Mouse (Mus musculus) kidney, adult 18-20 months (tissue): Measurements from ENCODE around the gene Stag3.

Source experiments
- DNase-seq: peaks from one replicate; pipeline ENCODE4 v3.0.0; 2021

The Stag3 gene

DNA sequence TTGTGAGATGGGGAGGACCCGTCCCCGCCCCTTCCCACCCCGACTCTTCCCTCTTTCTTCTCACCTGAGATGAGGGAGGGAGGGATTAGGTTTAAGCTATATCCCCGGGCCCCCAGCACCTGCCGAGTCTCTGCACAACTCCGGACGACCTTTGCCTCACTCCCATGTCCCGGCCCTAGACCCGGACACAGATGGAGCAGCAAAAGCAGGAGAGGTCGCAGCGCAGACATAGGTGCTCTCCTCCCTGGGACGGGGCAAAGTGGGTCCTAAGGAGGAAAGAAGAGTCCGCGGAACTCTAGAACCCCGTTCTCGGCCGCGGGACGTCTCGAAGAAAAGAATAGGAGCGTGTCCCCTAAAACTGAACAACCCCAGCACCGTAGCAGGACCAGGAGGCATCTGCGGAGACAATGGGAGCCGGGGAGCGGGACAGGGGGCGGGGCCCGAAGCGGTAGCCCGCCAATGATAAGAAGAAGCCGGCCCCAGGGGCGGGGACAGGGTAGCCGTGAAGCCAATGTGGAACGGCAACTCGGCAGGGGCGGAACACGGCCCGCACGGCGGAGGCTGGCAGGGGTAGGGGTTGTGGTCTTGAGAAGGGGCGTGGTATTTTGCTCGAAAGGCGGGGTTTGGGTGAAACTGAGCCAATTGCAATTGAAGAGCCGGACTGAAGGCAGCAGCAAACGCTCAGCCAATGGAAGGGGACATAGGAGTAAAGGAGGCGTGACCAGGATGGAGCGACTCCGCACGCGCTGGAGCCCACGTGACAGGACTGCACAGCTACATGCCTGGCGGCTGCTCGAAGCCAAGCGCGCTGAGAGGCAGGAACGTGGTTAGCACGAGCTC is at the start of gene Stag3, which contains the start of the genes Gm43720 and Gpc2:
TSS of gene Stag3 (plus strand) at position 656 of the 840 bp plus-strand sequence.
TSS of gene Gm43720 (minus strand) at position 374 of the 840 bp plus-strand sequence.
TSS of gene Gpc2 (minus strand) at position 421 of the 840 bp plus-strand sequence.
- peak; percentile 71 for DNase-seq

GRCm38 (mm10) chr5:138233778-138234177 is 46.3 kb upstream of the Stag3 start:
- no peak for DNase-seq

GRCm38 (mm10) chr5:138234224-138234623 is 45.8 kb upstream of the Stag3 start:
- DNase-seq = no peak

- no peak for DNase-seq
Observed at GRCm38 (mm10) chr5:138241511-138241910, 38.5 kb upstream of the Stag3 start.

- no peak for DNase-seq
Observed at GRCm38 (mm10) chr5:138251144-138251543, 28.9 kb upstream of the Stag3 start.

GRCm38 (mm10) chr5:138253061-138253460 is 27.0 kb upstream of the Stag3 start:
- DNase-seq = no peak

DNA sequence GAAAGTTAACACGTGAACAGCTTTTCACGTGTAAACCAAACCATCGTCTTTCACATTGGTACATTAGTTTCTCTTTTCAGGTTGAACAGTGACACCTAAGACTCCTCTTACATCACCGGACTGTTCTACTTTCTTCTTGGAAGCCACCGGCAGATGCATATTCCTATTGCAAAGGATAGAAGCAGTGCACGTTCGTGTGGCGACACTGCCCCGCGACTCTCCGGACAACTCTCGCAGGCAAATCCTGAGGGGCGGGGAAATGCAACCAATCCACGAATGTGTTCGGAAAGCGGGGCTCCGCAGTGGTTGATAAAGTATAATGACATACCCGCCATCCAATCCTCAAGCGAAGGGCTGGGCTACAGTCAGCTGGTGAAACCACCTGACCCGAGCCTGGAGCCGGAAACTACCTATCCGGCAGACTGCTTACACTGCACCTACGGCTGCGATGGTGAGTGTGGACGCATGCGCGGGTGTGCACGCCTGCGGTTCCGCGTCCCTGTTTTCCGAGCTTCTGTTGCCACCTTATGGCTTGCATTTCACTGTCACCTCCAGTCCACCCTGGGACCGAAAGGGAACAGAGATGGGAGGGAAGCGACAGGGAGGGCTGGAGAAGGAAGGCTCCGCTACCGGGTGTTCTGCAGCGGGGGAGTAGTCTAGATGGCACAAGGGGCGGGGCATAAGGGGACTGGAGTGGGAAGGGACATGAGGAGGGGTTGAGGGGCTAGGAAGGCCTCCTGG is 24.5 kb upstream of the Stag3 start, which contains the start of gene Lamtor4:
TSS of gene Lamtor4 (plus strand) at position 130 of the 741 bp plus-strand sequence.
- peak; percentile 92 for DNase-seq

- DNase-seq = no peak
Observed at GRCm38 (mm10) chr5:138256094-138256467, 24.0 kb upstream of the Stag3 start.

DNA sequence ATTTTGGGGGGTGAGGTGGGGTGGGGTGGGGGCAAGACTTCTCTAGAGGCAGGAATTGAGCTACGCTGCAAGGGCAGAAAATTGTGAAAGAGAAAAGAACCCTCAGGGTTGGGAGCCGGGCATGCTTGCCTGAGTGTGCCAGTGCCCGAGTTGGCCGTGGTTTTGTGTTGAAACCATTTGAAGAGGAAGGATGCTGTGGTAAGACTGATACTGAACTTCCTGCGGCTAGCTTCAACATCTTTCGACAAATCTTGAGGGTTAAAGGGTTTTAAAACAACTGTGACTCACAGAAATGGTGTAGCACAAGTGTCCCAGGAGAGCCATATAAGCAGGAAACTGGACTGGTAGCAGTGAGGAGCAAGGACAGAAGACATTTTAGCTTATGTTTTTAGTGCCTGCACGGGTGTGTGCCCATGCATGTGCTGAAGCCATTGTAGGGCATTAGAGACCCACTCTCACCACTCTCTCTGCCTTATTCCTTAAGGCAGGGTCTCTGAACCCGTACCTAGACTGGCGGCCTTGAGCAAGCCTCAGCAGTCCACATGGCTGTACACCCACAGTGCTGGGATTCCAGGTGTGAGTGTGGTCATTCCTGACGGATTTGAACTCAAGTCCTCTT is 23.0 kb upstream of the Stag3 start:
- DNase-seq = no peak

DNA sequence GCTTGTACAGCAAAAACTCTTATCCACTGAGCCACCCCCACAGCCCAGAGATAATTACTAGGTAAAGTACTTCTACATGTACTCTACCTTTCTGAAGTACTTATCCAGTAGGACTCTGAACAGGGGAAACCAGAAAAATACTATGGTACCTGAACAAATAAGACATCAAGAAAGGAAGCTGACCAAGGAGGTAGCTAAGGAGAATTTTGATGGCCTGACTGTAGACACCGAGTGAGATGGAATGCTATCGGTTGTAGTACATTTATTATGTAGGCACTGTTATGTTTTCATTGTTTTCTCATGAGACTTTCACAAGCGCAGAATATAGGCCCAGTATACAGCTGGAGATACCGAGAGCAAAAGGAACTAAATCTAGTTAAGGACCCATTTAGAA is 22.5 kb upstream of the Stag3 start:
- DNase-seq = no peak

- no peak for DNase-seq
Observed at GRCm38 (mm10) chr5:138258078-138258477, 22.0 kb upstream of the Stag3 start.

DNA sequence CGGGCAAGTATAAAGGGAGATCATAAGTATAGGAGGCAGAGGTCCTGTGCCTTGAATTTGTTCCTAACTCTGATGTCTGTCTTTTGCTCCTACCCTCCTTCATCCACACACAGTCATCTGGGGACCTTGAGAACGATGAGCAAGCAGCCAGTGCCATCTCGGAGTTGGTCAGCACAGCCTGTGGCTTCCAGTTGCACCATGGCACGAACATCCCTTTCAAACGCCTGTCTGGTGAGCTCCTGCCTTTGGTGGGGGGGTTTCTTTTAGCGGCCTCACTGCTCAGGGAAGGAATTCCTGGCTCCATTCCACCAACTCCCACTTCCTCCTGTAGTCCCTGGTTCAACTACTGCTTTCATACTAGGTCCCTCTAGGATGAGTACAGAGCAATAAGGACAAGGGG is 21.5 kb upstream of the Stag3 start:
- DNase-seq = no peak

DNA sequence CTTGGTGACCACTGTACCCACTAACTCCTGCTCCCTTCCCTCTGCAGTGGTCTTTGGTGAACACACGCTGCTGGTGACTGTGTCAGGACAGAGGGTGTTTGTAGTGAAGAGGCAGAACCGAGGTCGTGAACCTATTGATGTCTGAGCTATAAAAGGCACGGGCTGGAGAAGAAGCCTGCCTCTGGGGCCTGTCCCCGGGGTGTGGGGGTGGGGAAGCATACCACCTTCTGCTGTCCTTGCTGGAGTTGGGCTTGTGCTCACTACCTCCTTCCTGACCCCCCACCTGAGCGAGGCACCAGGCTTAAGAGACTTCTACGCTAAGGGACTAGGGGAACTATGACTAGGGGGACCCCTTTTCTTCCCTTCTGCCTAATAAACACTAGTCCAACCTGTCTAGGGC is 21.0 kb upstream of the Stag3 start:
- DNase-seq = no peak

- DNase-seq = no peak
Observed at GRCm38 (mm10) chr5:138260051-138260450, 20.0 kb upstream of the Stag3 start.

- no peak for DNase-seq
Observed at GRCm38 (mm10) chr5:138260834-138261233, 19.2 kb upstream of the Stag3 start.

- DNase-seq = no peak
Observed at GRCm38 (mm10) chr5:138262001-138262400, 18.0 kb upstream of the Stag3 start.

- DNase-seq = no peak
Observed at GRCm38 (mm10) chr5:138262582-138263240, 17.3 kb upstream of the Stag3 start.

- DNase-seq = peak; percentile 93
Observed at GRCm38 (mm10) chr5:138263260-138264206, 16.5 kb upstream of the Stag3 start, which contains the start of gene BC037034. Gene BC037034, minus strand, starts transcription at chr5:138264033.

GRCm38 (mm10) chr5:138264207-138264578 is 15.8 kb upstream of the Stag3 start:
- DNase-seq = no peak

GRCm38 (mm10) chr5:138265712-138266111 is 14.3 kb upstream of the Stag3 start:
- no peak for DNase-seq

DNA sequence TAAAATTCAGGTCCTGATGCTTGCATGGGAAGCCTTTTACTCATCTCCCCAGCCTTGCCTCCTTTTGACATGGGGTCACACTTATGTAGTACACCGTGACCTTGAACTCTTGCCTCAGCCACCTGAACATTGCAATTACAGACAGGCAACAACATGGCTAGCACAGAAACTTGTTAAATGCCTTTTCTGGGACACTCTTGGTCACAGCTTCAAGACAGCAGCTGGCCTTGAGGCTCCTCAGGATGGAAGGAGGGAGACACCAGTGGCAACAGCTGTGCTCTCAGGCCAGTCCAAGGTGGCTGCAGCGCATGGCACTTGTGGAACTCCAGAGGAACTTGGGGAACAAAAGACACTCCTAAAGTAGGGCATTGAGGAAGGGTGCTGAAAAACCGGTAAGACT is 12.9 kb upstream of the Stag3 start:
- DNase-seq = no peak

GRCm38 (mm10) chr5:138268980-138269379 is 11.1 kb upstream of the Stag3 start:
- DNase-seq = no peak
